Mouse (Mus musculus) embryonic facial prominence, embryonic 14.5 days (tissue): ENCODE measurements around the gene Nsmce1. TPM values are rescaled to one million over a fixed set of nuclear protein-coding genes. Genes with fewer than 3 reads are reported as not detected.

Experiments used
- ATAC-seq: fragments of 200-750 bp; cut with Nextera tagmentation; 2 replicates; pipeline ENCODE4 v1.8.0; 2017; ENCODE audit warnings: low read depth, moderate number of reproducible peaks, moderate TSS enrichment
- DNase-seq: peaks from one replicate; pipeline ENCODE4 v3.0.0-alpha.2; 2015; ENCODE audit warnings: low spot score
- H3K27ac ChIP-seq: fragments of 300-500 bp; sonication (generic); replicated peaks from 2 replicates; pipeline ENCODE4 v1.5.1; 2014; ENCODE audit warnings: low read depth, mild to moderate bottlenecking, low read length, moderate library complexity
- H3K27me3 ChIP-seq: fragments of 300-500 bp; sonication (generic); replicated peaks from 2 replicates; pipeline ENCODE4 v1.6.1; 2014; ENCODE audit warnings: low read length; ENCODE audit not compliant: control insufficient read depth, insufficient read depth
- H3K36me3 ChIP-seq: fragments of 300-500 bp; sonication (generic); 2 replicates; pipeline ENCODE4 v1.6.1; 2014; ENCODE audit warnings: low read length, mixed read lengths; ENCODE audit not compliant: control insufficient read depth, insufficient read depth
- H3K4me1 ChIP-seq: fragments of 300-500 bp; sonication (generic); 2 replicates; pipeline ENCODE4 v1.6.1; 2014; ENCODE audit warnings: antibody characterized with exemption, low read length; ENCODE audit not compliant: control insufficient read depth, insufficient read depth
- H3K4me2 ChIP-seq: fragments of 300-500 bp; sonication (generic); 2 replicates; pipeline ENCODE4 v1.6.1; 2014; ENCODE audit warnings: low read depth, mild to moderate bottlenecking, low read length, moderate library complexity, mixed read lengths
- H3K4me3 ChIP-seq: fragments of 300-500 bp; sonication (generic); 2 replicates; pipeline ENCODE4 v1.5.1; 2014; ENCODE audit warnings: low read depth, mild to moderate bottlenecking, low read length
- H3K9ac ChIP-seq: fragments of 300-500 bp; sonication (generic); 2 replicates; pipeline ENCODE4 v1.6.1; 2014; ENCODE audit warnings: low read depth, mild to moderate bottlenecking, low read length, moderate library complexity, mixed read lengths
- H3K9me3 ChIP-seq: fragments of 300-500 bp; sonication (generic); 2 replicates; pipeline ENCODE4 v1.6.1; 2016; ENCODE audit warnings: low read length; ENCODE audit not compliant: control insufficient read depth
- whole genome bisulfite sequencing: fragments of 180-500 bp; shearing (Covaris S2); extraction: QIAGEN DNeasy Blood & Tissue Kit; methylation state at CpG from one replicate; pipeline ENCODE4 v1.1.7; 2014; 5-methylcytosine and 5-hydroxymethylcytosine counted together
- polyA plus RNA-seq: library from polyadenylated mRNA; unstranded; fragments of >200 nt; fragmentation: Nextera tagmentation; extraction: Ambion mirVana; gene quantifications from 2 replicates; pipeline ENCODE4 v1.2.1, GENCODE M21; 2014

Gene Nsmce1
- polyA plus RNA-seq, 1 experiment from 2014 or later, result 115 TPM

- no peaks in the 10 kb centered on the region for H3K27me3 ChIP-seq
Observed at GRCm38 (mm10) chr7:125500879-125501278, 9.5 kb upstream of the Nsmce1 start.

GRCm38 (mm10) chr7:125499927-125500868 is 8.8 kb upstream of the Nsmce1 start:
- Histone ChIP-seq H3K4me3 (no peak overlapping the region), H3K9ac (no peak overlapping the region), H3K27me3 (no peaks in the 10 kb centered on the region), H3K27ac (no peak overlapping the region), H3K36me3 (no peaks in the 10 kb centered on the region), H3K4me1 (no peaks in the 10 kb centered on the region), H3K4me2 (no peak overlapping the region), H3K9me3 (no peaks in the 10 kb centered on the region)
- ATAC-seq, result peak; percentile 82
- peak; percentile 72 for DNase-seq
- 65% methylated on average over 13 of the region's 13 CpGs for WGBS

More at GRCm38 (mm10) chr7:125500879-125501278, 9.5 kb upstream of the Nsmce1 start:
- no peaks in the 10 kb centered on the region for H3K9me3 ChIP-seq
- WGBS, result 84% methylated on average over 7 of the region's 7 CpGs
- ATAC-seq (no peak), DNase-seq (no peak)
- H3K4me3 ChIP-seq, result no peak overlapping the region
- H3K27ac ChIP-seq, result no peak overlapping the region
- H3K36me3 ChIP-seq, result no peaks in the 10 kb centered on the region
- no peak overlapping the region for H3K9ac ChIP-seq
- H3K4me2 ChIP-seq, result no peak overlapping the region
- no peaks in the 10 kb centered on the region for H3K4me1 ChIP-seq

- Histone ChIP-seq H3K9me3 (no peaks in the 10 kb centered on the region), H3K27me3 (no peaks in the 10 kb centered on the region), H3K4me2 (no peak overlapping the region), H3K27ac (no peak overlapping the region), H3K4me3 (no peak overlapping the region), H3K36me3 (no peaks in the 10 kb centered on the region), H3K9ac (no peak overlapping the region), H3K4me1 (peaks cover 6% of the 10 kb centered on the region; the same call in 1 of the 2 replicates)
- DNase-seq, result no peak
- ATAC-seq, result no peak
- WGBS, result 71% methylated on average over 6 of the region's 6 CpGs
Observed at GRCm38 (mm10) chr7:125495864-125496440, 4.6 kb upstream of the Nsmce1 start.

GRCm38 (mm10) chr7:125492551-125492950 is 1.2 kb upstream of the Nsmce1 start:
- no peaks in the 10 kb centered on the region for H3K36me3 ChIP-seq
- H3K4me2 ChIP-seq, result no peak overlapping the region
- no peaks in the 10 kb centered on the region for H3K9me3 ChIP-seq
- peaks cover 11% of the 10 kb centered on the region; the same call in 1 of the 2 replicates for H3K4me1 ChIP-seq
- no peak overlapping the region for H3K27ac ChIP-seq
- ATAC-seq, result no peak
- DNase-seq, result no peak
- H3K4me3 ChIP-seq, result no peak overlapping the region
- H3K27me3 ChIP-seq, result no peaks in the 10 kb centered on the region
- H3K9ac ChIP-seq, result no peak overlapping the region
- WGBS, result 70% methylated on average over 6 of the region's 6 CpGs

- WGBS, result 23% methylated on average over 12 of the region's 12 CpGs
- Histone ChIP-seq H3K9me3 (no peaks in the 10 kb centered on the region), H3K36me3 (0 out of 2 replicates have a peak, but pooled peaks cover 3% of the 10 kb centered on the region), H3K27me3 (no peaks in the 10 kb centered on the region), H3K9ac (peak overlapping the region; percentile 86), H3K4me3 (peak overlapping the region; percentile 73), H3K4me1 (peaks cover 11% of the 10 kb centered on the region; the same call in 1 of the 2 replicates), H3K27ac (peak overlapping the region; percentile 91), H3K4me2 (peak overlapping the region; percentile 84)
- DNase-seq (no peak), ATAC-seq (peak; percentile 16; the same call in 1 of the 2 replicates)
Observed at GRCm38 (mm10) chr7:125491760-125492159, 364 bp upstream of the Nsmce1 start.

- ATAC-seq (no peak), DNase-seq (no peak)
- peaks cover 11% of the 10 kb centered on the region; the same call in 1 of the 2 replicates for H3K4me1 ChIP-seq
- H3K4me2 ChIP-seq, result no peak overlapping the region
- peak overlapping the region; percentile 12; the same call in 1 of the 2 replicates for H3K9ac ChIP-seq
- no peak overlapping the region for H3K4me3 ChIP-seq
- H3K36me3 ChIP-seq, result peaks cover 19% of the 10 kb centered on the region
- H3K27ac ChIP-seq, result no peak overlapping the region
- no peaks in the 10 kb centered on the region for H3K9me3 ChIP-seq
- no peaks in the 10 kb centered on the region for H3K27me3 ChIP-seq
- 89% methylated on average over 2 of the region's 2 CpGs for WGBS
Observed at GRCm38 (mm10) chr7:125489636-125490035, 1.8 kb downstream of the Nsmce1 start.

GRCm38 (mm10) chr7:125488706-125489105 is 2.7 kb downstream of the Nsmce1 start:
- peaks cover 11% of the 10 kb centered on the region; the same call in 1 of the 2 replicates for H3K4me1 ChIP-seq
- DNase-seq (no peak), ATAC-seq (no peak)
- H3K9ac ChIP-seq, result no peak overlapping the region
- no peaks in the 10 kb centered on the region for H3K27me3 ChIP-seq
- WGBS, result 84% methylated on average over 6 of the region's 6 CpGs
- H3K36me3 ChIP-seq, result peaks cover 28% of the 10 kb centered on the region
- H3K27ac ChIP-seq, result no peak overlapping the region
- no peak overlapping the region for H3K4me2 ChIP-seq
- no peaks in the 10 kb centered on the region for H3K9me3 ChIP-seq
- H3K4me3 ChIP-seq, result no peak overlapping the region

GRCm38 (mm10) chr7:125487126-125487525 is 4.3 kb downstream of the Nsmce1 start:
- ATAC-seq (no peak), DNase-seq (no peak)
- no peak overlapping the region for H3K27ac ChIP-seq
- 90% methylated on average over 10 of the region's 10 CpGs for WGBS
- no peaks in the 10 kb centered on the region for H3K9me3 ChIP-seq
- H3K4me3 ChIP-seq, result no peak overlapping the region
- no peaks in the 10 kb centered on the region for H3K27me3 ChIP-seq
- H3K36me3 ChIP-seq, result peaks cover 40% of the 10 kb centered on the region
- no peak overlapping the region for H3K9ac ChIP-seq
- H3K4me2 ChIP-seq, result no peak overlapping the region
- peaks cover 11% of the 10 kb centered on the region; the same call in 1 of the 2 replicates for H3K4me1 ChIP-seq
